Mouse (Mus musculus) layer of hippocampus, postnatal 14 days (tissue): ENCODE results near the gene Rpl26. TPM values are rescaled to one million over a fixed set of nuclear protein-coding genes. Genes with fewer than 3 reads are reported as not detected.
A peak's percentile ranks its signal among the peaks of the same experiment; 100 is the strongest.

ENCODE experiments used
- DNase-seq, 2 experiments: peaks; one replicate each; pipeline ENCODE4 v3.0.0; 2021 to 2022; ENCODE audit warnings: low spot score in 2 of 2, mixed read lengths in 1 of 2
- long read RNA-seq, 2 experiments: library from polyadenylated mRNA; stranded (forward); transcript quantifications; one replicate each; pipeline ENCODE4 v2.0.0; 2021
- total RNA-seq, 2 experiments: library from RNA; stranded (reverse); gene quantifications; 2 replicates each; pipeline ENCODE4 v1.2.3; 2021

The Rpl26 gene
- total RNA-seq: 100 to 1,000 TPM; 611 to 652 TPM
- long read RNA-seq, experiment 1, transcript Rpl26-204 (2 exons, 636 nt): minor isoform, 5 of 100 reads
- long read RNA-seq, experiment 1, transcript Rpl26-201 (4 exons, 526 nt): major isoform, 82 of 100 reads
- long read RNA-seq, experiment 1, partial matches to known transcripts: 10 of 100 reads
- long read RNA-seq, experiment 1, other reads (novel, unspliced or antisense): 3 of 100 reads
- long read RNA-seq, experiment 2, transcript Rpl26-201 (4 exons, 526 nt): major isoform, 223 of 262 reads
- long read RNA-seq, experiment 2, transcript Rpl26-204 (2 exons, 636 nt): minor isoform, 21 of 262 reads
- long read RNA-seq, experiment 2, partial matches to known transcripts: 13 of 262 reads
- long read RNA-seq, experiment 2, other reads (novel, unspliced or antisense): 5 of 262 reads

GRCm38 (mm10) chr11:68901351-68902046, at the start of gene Rpl26:
Rpl26 (plus strand) TSS chr11:68901583.
- DNase-seq: peak; percentile 99

- DNase-seq: no peak
Observed at GRCm38 (mm10) chr11:68851644-68852485, 49.5 kb upstream of the Rpl26 start.

- DNase-seq: no peak
Observed at GRCm38 (mm10) chr11:68852486-68852901, 48.9 kb upstream of the Rpl26 start.

GRCm38 (mm10) chr11:68852932-68853409, 48.4 kb upstream of the Rpl26 start:
- peak; percentile 99 to 100 for DNase-seq

- DNase-seq: no peak
Observed at GRCm38 (mm10) chr11:68853611-68854401, 47.6 kb upstream of the Rpl26 start.

GRCm38 (mm10) chr11:68854621-68855020, 46.8 kb upstream of the Rpl26 start:
- no peak for DNase-seq

GRCm38 (mm10) chr11:68857329-68857728, 44.1 kb upstream of the Rpl26 start:
- DNase-seq: no peak

GRCm38 (mm10) chr11:68859943-68860593, 41.3 kb upstream of the Rpl26 start:
- DNase-seq: no peak

GRCm38 (mm10) chr11:68862260-68862659, 39.1 kb upstream of the Rpl26 start:
- DNase-seq: no peak

- DNase-seq: no peak
Observed at GRCm38 (mm10) chr11:68863631-68864091, 37.7 kb upstream of the Rpl26 start.

GRCm38 (mm10) chr11:68864544-68865189, 36.7 kb upstream of the Rpl26 start:
- DNase-seq: no peak

- no peak for DNase-seq
Observed at GRCm38 (mm10) chr11:68871277-68871676, 30.1 kb upstream of the Rpl26 start.

GRCm38 (mm10) chr11:68871748-68872147, 29.6 kb upstream of the Rpl26 start, which contains the start of gene Ndel1:
Ndel1 (minus strand) TSS chr11:68871858.
- DNase-seq: no peak

GRCm38 (mm10) chr11:68874841-68875240, 26.5 kb upstream of the Rpl26 start:
- DNase-seq: peak; percentile 24 to 65

GRCm38 (mm10) chr11:68878811-68879210, 22.6 kb upstream of the Rpl26 start:
- DNase-seq: no peak

- DNase-seq: no peak
Observed at GRCm38 (mm10) chr11:68882107-68882506, 19.3 kb upstream of the Rpl26 start.

GRCm38 (mm10) chr11:68883843-68884242, 17.5 kb upstream of the Rpl26 start:
- no peak for DNase-seq

- DNase-seq: no peak
Observed at GRCm38 (mm10) chr11:68884368-68884767, 17.0 kb upstream of the Rpl26 start.

- no peak for DNase-seq
Observed at GRCm38 (mm10) chr11:68886091-68886490, 15.3 kb upstream of the Rpl26 start.
